Mouse (Mus musculus) forebrain, postnatal 0 days (tissue): ENCODE data around the gene Gm14085. TPM values are rescaled to one million over a fixed set of nuclear protein-coding genes. Genes with fewer than 3 reads are reported as not detected.
"Not testable (repeated sequence)": the region's sequence is repeated elsewhere in the genome, so short reads cannot be mapped to it uniquely, and the experiment has no call there.

Experiments
- ATAC-seq: fragments of 200-750 bp; cut with Nextera tagmentation; 2 replicates; pipeline ENCODE4 v1.8.0; 2017; ENCODE audit warnings: mild to moderate bottlenecking, moderate library complexity
- DNase-seq: peaks from one replicate; pipeline ENCODE4 v3.0.0-alpha.2; 2015
- H3K27ac ChIP-seq: fragments of 300-500 bp; sonication (generic); 2 replicates; pipeline ENCODE4 v1.5.1; 2014; ENCODE audit warnings: low read depth, mild to moderate bottlenecking, antibody characterized with exemption, low read length, moderate library complexity, mixed read lengths
- H3K27me3 ChIP-seq: fragments of 300-500 bp; sonication (generic); 2 replicates; pipeline ENCODE4 v1.6.1; 2014; ENCODE audit warnings: mild to moderate bottlenecking, low read length, mixed read lengths; ENCODE audit not compliant: insufficient read depth
- H3K36me3 ChIP-seq: fragments of 300-500 bp; sonication (generic); 2 replicates; pipeline ENCODE4 v1.6.1; 2014; ENCODE audit warnings: mild to moderate bottlenecking, moderate library complexity; ENCODE audit not compliant: insufficient read depth
- H3K4me1 ChIP-seq: fragments of 300-500 bp; sonication (generic); 2 replicates; pipeline ENCODE4 v1.6.1; 2014; ENCODE audit warnings: antibody characterized with exemption; ENCODE audit not compliant: insufficient read depth
- H3K4me2 ChIP-seq: fragments of 300-500 bp; sonication (generic); 2 replicates; pipeline ENCODE4 v1.6.1; 2014; ENCODE audit warnings: low read depth, mild to moderate bottlenecking, moderate library complexity
- H3K4me3 ChIP-seq: fragments of 300-500 bp; sonication (generic); 2 replicates; pipeline ENCODE4 v1.5.1; 2014; ENCODE audit warnings: low read depth, low read length, mixed read lengths
- H3K9ac ChIP-seq: fragments of 300-500 bp; sonication (generic); 2 replicates; pipeline ENCODE4 v1.6.1; 2014; ENCODE audit warnings: mild to moderate bottlenecking
- H3K9me3 ChIP-seq: fragments of 300-500 bp; sonication (generic); 2 replicates; pipeline ENCODE4 v1.6.1; 2016; ENCODE audit warnings: low read length
- CTCF ChIP-seq: sonication (generic); IDR thresholded peaks from 2 replicates; pipeline ENCODE4 v1.5.1; 2016; ENCODE audit warnings: antibody characterized with exemption, control low read depth, low read depth
- WGBS: fragments of 180-500 bp; shearing (Covaris S2); extraction: QIAGEN DNeasy Blood & Tissue Kit; methylation state at CpG from one replicate; pipeline ENCODE4 v1.1.7; 2014; 5-methylcytosine and 5-hydroxymethylcytosine counted together
- polyA plus RNA-seq: library from polyadenylated mRNA; unstranded; fragments of >200 nt; fragmentation: Nextera tagmentation; extraction: Ambion mirVana; gene quantifications from 2 replicates; pipeline ENCODE4 v1.2.1, GENCODE M21; 2015
- total RNA-seq: library from RNA; depleted of rRNA; stranded (reverse); fragments of >200 nt; gene quantifications from 2 replicates; pipeline ENCODE4 v1.2.3, GENCODE M21; 2014; rRNA removed

The Gm14085 gene
- total RNA-seq (not detected in 2 replicates), polyA plus RNA-seq (not detected in 2 replicates)

GRCm38 (mm10) chr2:122484641-122485040 lies at the start of gene Gm14085:
Gene Gm14085, plus strand, starts transcription at chr2:122484941.
- no peak for TF ChIP-seq CTCF

GRCm38 (mm10) chr2:122438706-122439482 lies 45.8 kb upstream of the Gm14085 start:
- H3K27ac ChIP-seq, H3K4me3 ChIP-seq, H3K4me2 ChIP-seq, H3K36me3 ChIP-seq, H3K9me3 ChIP-seq, ATAC-seq, H3K27me3 ChIP-seq, H3K9ac ChIP-seq, H3K4me1 ChIP-seq, DNase-seq: not testable (repeated sequence)
- WGBS: 95% methylated on average over 5 of the region's 5 CpGs

More at GRCm38 (mm10) chr2:122484641-122485040, at the start of gene Gm14085:
- Histone ChIP-seq H3K27me3 (no peaks in the 10 kb centered on the region), H3K36me3 (no peaks in the 10 kb centered on the region), H3K9me3 (no peaks in the 10 kb centered on the region), H3K4me1 (no peaks in the 10 kb centered on the region), H3K27ac (no peak within 1 kb of the TSS), H3K4me2 (no peak within 1 kb of the TSS), H3K9ac (no peak within 1 kb of the TSS), H3K4me3 (no peak within 1 kb of the TSS)
- WGBS: 97% methylated on average over 1 of the region's 1 CpGs
- DNase-seq: no peak
- ATAC-seq: no peak

DNA sequence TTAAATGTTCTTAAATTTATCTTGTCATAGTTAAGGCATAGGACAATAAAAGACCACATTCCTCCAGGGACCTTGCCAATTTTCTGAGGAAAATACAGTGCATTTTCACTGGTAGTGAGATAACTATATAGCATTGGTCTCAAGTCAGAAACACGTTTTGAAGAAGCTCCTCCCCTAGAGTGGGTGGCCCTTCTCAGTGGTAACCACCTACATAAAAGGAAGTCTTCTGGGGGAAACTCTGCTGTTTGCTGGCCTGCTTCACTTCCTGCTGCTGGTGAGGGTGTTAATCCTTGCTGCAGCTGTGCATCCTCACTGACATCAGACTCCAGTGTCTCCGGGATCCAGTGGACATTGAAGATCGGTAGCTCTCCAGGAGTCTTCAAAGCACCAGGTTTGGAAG lies 44.2 kb upstream of the Gm14085 start:
- H3K9me3 ChIP-seq, H3K4me3 ChIP-seq, H3K36me3 ChIP-seq, H3K4me1 ChIP-seq, DNase-seq, ATAC-seq, H3K27ac ChIP-seq, H3K9ac ChIP-seq, H3K4me2 ChIP-seq, H3K27me3 ChIP-seq: not testable (repeated sequence)
- WGBS: 14% methylated on average over 1 of the region's 3 CpGs

GRCm38 (mm10) chr2:122441000-122441933 lies 43.5 kb upstream of the Gm14085 start:
- no peak for ATAC-seq
- Histone ChIP-seq H3K4me2 (no peak overlapping the region), H3K9ac (no peak overlapping the region), H3K27me3 (no peaks in the 10 kb centered on the region), H3K36me3 (no peaks in the 10 kb centered on the region), H3K4me1 (no peaks in the 10 kb centered on the region), H3K27ac (no peak overlapping the region), H3K4me3 (no peak overlapping the region), H3K9me3 (no peaks in the 10 kb centered on the region)
- no peak for DNase-seq
- no peak for TF ChIP-seq CTCF
- 88% methylated on average over 7 of the region's 7 CpGs for WGBS

GRCm38 (mm10) chr2:122450351-122450750 lies 34.4 kb upstream of the Gm14085 start:
- Histone ChIP-seq H3K4me1 (no peaks in the 10 kb centered on the region), H3K9ac (no peak overlapping the region), H3K36me3 (no peaks in the 10 kb centered on the region), H3K9me3 (no peaks in the 10 kb centered on the region), H3K27ac (no peak overlapping the region), H3K27me3 (no peaks in the 10 kb centered on the region), H3K4me2 (no peak overlapping the region), H3K4me3 (no peak overlapping the region)
- DNase-seq: no peak
- 82% methylated on average over 4 of the region's 4 CpGs for WGBS
- no peak for TF ChIP-seq CTCF
- no peak for ATAC-seq

DNA sequence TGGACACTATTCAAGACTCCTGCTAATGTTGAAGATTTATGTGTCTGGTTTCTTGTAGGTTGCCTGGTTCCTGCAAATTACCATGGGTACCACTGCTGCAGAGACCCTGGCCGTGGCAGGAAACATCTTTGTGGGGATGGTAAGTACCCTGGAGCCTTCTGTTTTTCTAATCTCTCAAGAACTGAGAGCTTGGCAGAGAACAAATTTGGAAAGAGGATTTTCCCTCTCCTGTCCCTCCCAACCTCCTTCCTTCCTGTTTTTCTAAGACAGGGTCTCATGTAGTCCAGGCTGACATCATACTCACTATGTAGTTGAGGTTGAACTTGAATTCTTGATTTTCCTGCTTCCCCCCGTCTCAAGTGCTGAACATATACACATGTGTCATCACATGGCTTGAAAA lies 32.3 kb upstream of the Gm14085 start:
- no peak overlapping the region for H3K27ac ChIP-seq
- 74% methylated on average over 2 of the region's 2 CpGs for WGBS
- no peak overlapping the region for H3K4me2 ChIP-seq
- DNase-seq: no peak
- no peaks in the 10 kb centered on the region for H3K36me3 ChIP-seq
- H3K27me3 ChIP-seq: no peaks in the 10 kb centered on the region
- no peaks in the 10 kb centered on the region for H3K9me3 ChIP-seq
- no peak overlapping the region for H3K9ac ChIP-seq
- no peak for ATAC-seq
- no peak for TF ChIP-seq CTCF
- no peak overlapping the region for H3K4me3 ChIP-seq
- no peaks in the 10 kb centered on the region for H3K4me1 ChIP-seq

DNA sequence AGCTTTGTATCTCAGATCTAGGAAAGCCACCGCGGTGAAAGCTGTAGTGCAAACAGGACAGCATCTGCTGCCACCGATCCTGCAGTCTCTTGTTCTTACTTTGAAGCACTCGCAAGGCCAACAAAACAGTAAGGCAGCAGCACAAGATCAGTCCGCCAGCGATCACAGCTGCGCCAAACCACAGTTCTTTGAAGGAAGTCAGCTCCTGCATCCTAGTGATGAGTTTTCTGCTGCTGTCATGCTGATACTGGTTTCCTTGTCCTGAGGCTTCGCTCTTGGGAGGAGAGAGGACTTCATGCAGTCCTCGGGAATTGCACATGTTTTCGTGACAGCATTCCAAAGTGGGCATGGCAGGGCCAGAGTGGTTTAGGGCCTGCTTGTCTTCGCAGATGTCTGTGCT lies 17.8 kb upstream of the Gm14085 start:
- Histone ChIP-seq H3K27ac (no peak overlapping the region), H3K36me3 (no peaks in the 10 kb centered on the region), H3K27me3 (no peaks in the 10 kb centered on the region), H3K9me3 (no peaks in the 10 kb centered on the region), H3K4me2 (peak overlapping the region; percentile 94), H3K4me3 (peak overlapping the region; percentile 56), H3K9ac (peak overlapping the region; percentile 59; the same call in 1 of the 2 replicates), H3K4me1 (no peaks in the 10 kb centered on the region)
- ATAC-seq (no peak; the same call in 1 of the 2 replicates), DNase-seq (peak; percentile 36)
- no peak for TF ChIP-seq CTCF
- 30% methylated on average over 11 of the region's 11 CpGs for WGBS
